Mouse (Mus musculus) lung, postnatal 0 days (tissue): ENCODE measurements around the gene Gmds. TPM values are rescaled to one million over a fixed set of nuclear protein-coding genes. Genes with fewer than 3 reads are reported as not detected.

Experiments used
- ATAC-seq: fragments of 200-750 bp; cut with Nextera tagmentation; 2 replicates; pipeline ENCODE4 v1.8.0; 2017; ENCODE audit warnings: moderate library complexity
- DNase-seq: peaks from one replicate; pipeline ENCODE4 v3.0.0-alpha.2; 2016; ENCODE audit warnings: low spot score
- H3K27ac ChIP-seq: fragments of 300-500 bp; sonication (generic); 2 replicates; pipeline ENCODE4 v1.5.1; 2014; ENCODE audit warnings: antibody characterized with exemption, mild to moderate bottlenecking, low read length, mixed read lengths
- H3K27me3 ChIP-seq: fragments of 300-500 bp; sonication (generic); replicated peaks from 2 replicates; pipeline ENCODE4 v1.6.1; 2014; ENCODE audit warnings: low read length, mixed read lengths; ENCODE audit not compliant: insufficient read depth
- H3K36me3 ChIP-seq: fragments of 300-500 bp; sonication (generic); 2 replicates; pipeline ENCODE4 v1.6.1; 2014; ENCODE audit warnings: low read length, mixed read lengths; ENCODE audit not compliant: insufficient read depth
- H3K4me1 ChIP-seq: fragments of 300-500 bp; sonication (generic); 2 replicates; pipeline ENCODE4 v1.6.1; 2014; ENCODE audit warnings: antibody characterized with exemption, low read depth, low read length, mixed read lengths; ENCODE audit not compliant: insufficient read depth
- H3K4me2 ChIP-seq: fragments of 300-500 bp; sonication (generic); replicated peaks from 2 replicates; pipeline ENCODE4 v1.6.1; 2014; ENCODE audit warnings: low read depth, mild to moderate bottlenecking, low read length, moderate library complexity, mixed read lengths
- H3K4me3 ChIP-seq: fragments of 300-500 bp; sonication (generic); 2 replicates; pipeline ENCODE4 v1.5.1; 2014; ENCODE audit warnings: low read depth, low read length
- H3K9ac ChIP-seq: fragments of 300-500 bp; sonication (generic); replicated peaks from 2 replicates; pipeline ENCODE4 v1.6.1; 2014; ENCODE audit warnings: low read depth, mild to moderate bottlenecking
- H3K9me3 ChIP-seq: fragments of 300-500 bp; sonication (generic); 2 replicates; pipeline ENCODE4 v1.6.1; 2016; ENCODE audit warnings: low read length, mixed read lengths
- CTCF ChIP-seq: IDR thresholded peaks from 2 replicates; pipeline ENCODE4 v1.5.1; 2016; ENCODE audit warnings: antibody characterized with exemption, mild to moderate bottlenecking
- EP300 ChIP-seq: IDR thresholded peaks from 2 replicates; pipeline ENCODE4 v1.6.1; 2016; ENCODE audit warnings: antibody characterized with exemption, mild to moderate bottlenecking, control low read depth
- WGBS: fragments of 180-500 bp; shearing (Covaris S2); extraction: QIAGEN DNeasy Blood & Tissue Kit; methylation state at CpG from one replicate; pipeline ENCODE4 v1.1.7; 2014; 5-methylcytosine and 5-hydroxymethylcytosine counted together
- polyA plus RNA-seq: library from polyadenylated mRNA; unstranded; fragments of >200 nt; fragmentation: Nextera tagmentation; extraction: Ambion mirVana; gene quantifications from 2 replicates; pipeline ENCODE4 v1.2.1, GENCODE M21; 2015

Gene Gmds
- polyA plus RNA-seq, 1 experiment from 2014 or later = 13.4 TPM

DNA sequence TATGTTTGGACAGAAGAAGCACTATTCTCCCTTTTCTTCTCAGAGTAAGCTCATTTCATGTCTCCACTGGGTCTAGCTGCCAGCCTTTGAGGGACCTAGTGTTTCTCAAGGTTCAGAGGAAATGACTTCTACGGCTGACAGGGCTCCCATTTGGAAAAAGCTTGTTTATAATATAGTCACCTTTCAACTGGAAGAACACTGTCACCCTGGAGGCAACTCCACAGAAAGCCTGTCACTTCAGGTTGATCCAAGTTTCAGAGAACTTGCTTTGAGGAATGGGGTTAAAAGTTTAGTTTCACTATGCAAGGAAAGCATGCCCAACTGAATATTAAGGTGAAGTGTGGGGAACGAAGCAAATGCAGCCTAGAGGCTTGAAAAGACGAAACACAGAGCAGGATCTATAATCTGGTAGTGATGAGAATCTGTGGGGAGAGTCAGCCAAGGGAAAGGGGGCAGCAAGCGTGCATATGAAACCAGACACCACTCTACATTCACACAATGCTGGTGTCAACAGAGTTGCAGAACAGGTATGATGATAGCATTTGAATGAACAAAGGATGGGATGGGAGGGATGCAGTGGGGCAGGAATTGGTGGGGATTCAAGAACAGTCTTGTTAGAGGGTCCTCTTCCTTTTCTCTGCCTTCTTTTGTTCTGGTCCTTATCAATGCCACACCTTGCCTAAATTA lies 423.5 kb downstream of the Gmds start:
- Histone ChIP-seq H3K4me1 (no peaks in the 10 kb centered on the region), H3K4me2 (no peak overlapping the region), H3K27ac (no peak overlapping the region), H3K4me3 (no peak overlapping the region), H3K9me3 (no peaks in the 10 kb centered on the region), H3K27me3 (no peaks in the 10 kb centered on the region; the same call in 1 of the 2 replicates), H3K36me3 (no peaks in the 10 kb centered on the region), H3K9ac (no peak overlapping the region)
- DNase-seq = no peak
- 67% methylated on average over 4 of the region's 4 CpGs for WGBS
- ATAC-seq = no peak
- no peak for TF ChIP-seq EP300
- TF ChIP-seq CTCF = no peak

DNA sequence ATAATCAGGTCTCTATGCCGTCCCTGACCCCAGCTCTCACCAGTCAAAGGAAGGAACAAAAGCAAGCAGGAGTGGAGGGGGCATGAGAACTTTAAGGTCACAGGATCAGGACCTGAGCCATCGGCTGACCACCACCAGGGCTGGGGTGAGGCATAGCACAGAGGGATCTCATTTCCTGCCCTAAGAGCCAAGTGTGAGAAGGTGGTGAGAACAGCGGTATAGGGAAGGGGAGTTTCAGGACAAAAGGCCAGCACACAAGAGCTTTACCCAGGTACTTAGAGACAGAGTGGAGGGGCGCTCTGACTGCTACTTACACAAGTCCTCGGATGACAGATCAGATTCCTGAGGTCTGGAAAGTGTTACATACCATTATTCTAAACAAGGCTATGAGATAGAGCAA lies 426.6 kb downstream of the Gmds start:
- no peaks in the 10 kb centered on the region for H3K27me3 ChIP-seq
- no peak overlapping the region for H3K4me2 ChIP-seq
- ATAC-seq (no peak), DNase-seq (no peak)
- H3K4me3 ChIP-seq = no peak overlapping the region
- WGBS = 24% methylated on average over 5 of the region's 5 CpGs
- TF ChIP-seq EP300 (no peak), CTCF (no peak)
- H3K4me1 ChIP-seq = no peaks in the 10 kb centered on the region
- no peak overlapping the region for H3K9ac ChIP-seq
- no peak overlapping the region for H3K27ac ChIP-seq
- no peaks in the 10 kb centered on the region for H3K36me3 ChIP-seq
- no peaks in the 10 kb centered on the region for H3K9me3 ChIP-seq

DNA sequence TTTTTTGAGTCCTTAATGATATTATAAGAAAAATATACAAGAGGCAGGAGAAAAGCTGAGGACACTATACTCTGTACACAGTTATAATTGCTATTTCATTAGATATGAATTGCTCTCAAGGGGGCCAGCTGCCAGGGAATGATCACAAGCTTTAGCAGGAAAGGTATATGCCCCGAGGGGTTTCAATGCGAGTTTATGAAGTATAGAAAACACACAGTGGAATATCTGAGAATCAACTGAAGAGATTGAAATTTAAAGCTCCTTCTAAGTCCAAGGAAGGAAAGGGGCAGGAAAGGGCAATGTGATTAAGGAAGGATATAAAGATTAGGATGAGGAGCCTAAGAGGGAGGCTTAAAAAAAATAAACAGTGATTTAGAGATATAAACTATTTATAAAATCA lies 427.2 kb downstream of the Gmds start:
- TF ChIP-seq CTCF = no peak
- no peak for TF ChIP-seq EP300
- Histone ChIP-seq H3K4me3 (no peak overlapping the region), H3K4me2 (no peak overlapping the region), H3K9me3 (no peaks in the 10 kb centered on the region), H3K9ac (no peak overlapping the region), H3K27ac (no peak overlapping the region), H3K27me3 (no peaks in the 10 kb centered on the region), H3K4me1 (no peaks in the 10 kb centered on the region), H3K36me3 (no peaks in the 10 kb centered on the region)
- DNase-seq (no peak), ATAC-seq (no peak)
- 40% methylated on average over 2 of the region's 2 CpGs for WGBS

DNA sequence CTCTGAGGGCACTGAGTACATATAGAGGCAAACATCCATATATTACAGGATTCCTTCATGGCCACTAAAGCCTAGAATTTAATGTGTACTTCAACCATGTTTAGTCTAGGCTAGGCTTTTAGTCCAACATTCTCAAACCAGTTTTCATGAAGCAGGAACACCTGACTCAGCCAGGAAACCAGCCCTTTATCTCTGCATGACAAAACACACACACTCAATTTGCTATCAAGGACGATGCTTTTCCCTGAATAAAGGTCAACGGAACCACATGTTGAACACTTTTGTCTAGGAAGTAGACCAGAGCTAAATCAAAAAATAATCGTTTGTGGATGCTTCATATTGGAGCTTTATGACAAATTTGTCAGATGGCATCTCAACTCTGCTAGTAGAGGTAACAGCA lies 429.5 kb downstream of the Gmds start:
- WGBS = 62% methylated on average over 3 of the region's 3 CpGs
- Histone ChIP-seq H3K4me2 (no peak overlapping the region), H3K27ac (no peak overlapping the region), H3K9ac (no peak overlapping the region), H3K4me1 (no peaks in the 10 kb centered on the region), H3K27me3 (no peaks in the 10 kb centered on the region), H3K4me3 (no peak overlapping the region), H3K9me3 (no peaks in the 10 kb centered on the region), H3K36me3 (no peaks in the 10 kb centered on the region)
- ATAC-seq = no peak
- TF ChIP-seq EP300 (no peak), CTCF (no peak)
- no peak for DNase-seq

DNA sequence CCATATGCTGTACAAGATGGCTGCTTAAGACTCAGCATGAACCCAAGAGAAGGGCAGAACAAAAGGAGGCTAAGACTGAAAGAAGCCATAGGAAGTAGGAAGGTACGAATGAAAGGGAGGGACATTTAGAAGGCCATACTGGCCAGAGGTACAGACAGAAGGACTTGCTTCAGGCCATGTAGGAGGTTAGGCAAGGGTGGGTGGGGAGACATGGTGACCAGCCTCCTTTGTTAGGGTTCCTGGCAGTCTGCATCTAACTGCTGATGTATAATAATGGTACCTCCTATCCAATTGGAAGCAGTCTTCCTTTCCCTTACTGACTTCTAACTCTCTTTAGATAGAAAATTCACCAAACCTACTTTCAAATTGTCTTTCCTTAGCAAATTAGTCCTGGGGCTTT lies 432.0 kb downstream of the Gmds start:
- H3K36me3 ChIP-seq = no peaks in the 10 kb centered on the region
- DNase-seq (no peak), ATAC-seq (no peak)
- H3K9me3 ChIP-seq = no peaks in the 10 kb centered on the region
- H3K4me1 ChIP-seq = no peaks in the 10 kb centered on the region
- no peaks in the 10 kb centered on the region for H3K27me3 ChIP-seq
- no peak overlapping the region for H3K9ac ChIP-seq
- WGBS = 95% methylated on average over 1 of the region's 1 CpGs
- no peak overlapping the region for H3K4me3 ChIP-seq
- no peak overlapping the region for H3K4me2 ChIP-seq
- H3K27ac ChIP-seq = no peak overlapping the region
- no peak for TF ChIP-seq EP300
- no peak for TF ChIP-seq CTCF

DNA sequence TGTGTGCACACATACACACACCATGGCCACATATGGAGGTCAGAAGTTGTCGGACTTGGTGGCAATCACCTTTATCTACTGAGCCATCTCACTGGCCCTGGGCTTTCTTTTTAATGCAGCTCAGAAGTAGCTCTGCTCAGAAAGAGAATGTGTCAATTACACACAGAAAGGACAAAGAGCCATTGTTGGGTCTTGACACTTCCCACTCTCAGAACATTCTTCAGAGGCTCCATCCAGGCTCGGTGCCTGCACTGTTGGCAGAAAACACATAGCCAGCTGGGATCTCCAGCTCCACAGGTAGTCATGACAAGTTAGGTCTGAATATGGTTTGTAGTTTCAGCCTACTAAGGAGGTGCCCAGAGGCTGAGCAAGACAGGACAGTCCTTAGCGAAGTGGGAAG lies 438.3 kb downstream of the Gmds start:
- no peak overlapping the region for H3K9ac ChIP-seq
- no peaks in the 10 kb centered on the region for H3K4me1 ChIP-seq
- ATAC-seq = no peak
- no peak overlapping the region for H3K4me2 ChIP-seq
- no peaks in the 10 kb centered on the region for H3K36me3 ChIP-seq
- H3K9me3 ChIP-seq = no peaks in the 10 kb centered on the region
- no peak for DNase-seq
- H3K4me3 ChIP-seq = no peak overlapping the region
- WGBS = 78% methylated on average over 3 of the region's 3 CpGs
- H3K27me3 ChIP-seq = no peaks in the 10 kb centered on the region
- TF ChIP-seq CTCF (no peak), EP300 (no peak)
- no peak overlapping the region for H3K27ac ChIP-seq

GRCm38 (mm10) chr13:31899392-31899791 lies 439.1 kb downstream of the Gmds start:
- H3K36me3 ChIP-seq = no peaks in the 10 kb centered on the region
- no peaks in the 10 kb centered on the region for H3K27me3 ChIP-seq
- H3K9me3 ChIP-seq = no peaks in the 10 kb centered on the region
- no peak overlapping the region for H3K9ac ChIP-seq
- no peak overlapping the region for H3K4me3 ChIP-seq
- TF ChIP-seq EP300 = no peak
- no peak for TF ChIP-seq CTCF
- WGBS = 79% methylated on average over 5 of the region's 5 CpGs
- no peak overlapping the region for H3K27ac ChIP-seq
- DNase-seq (no peak), ATAC-seq (no peak)
- no peaks in the 10 kb centered on the region for H3K4me1 ChIP-seq
- no peak overlapping the region for H3K4me2 ChIP-seq
